In genomic region chr13:29048990-29049576, GRCm38 (mm10) we compare ENCODE assay signal across 22 mouse cellular contexts.
DNase-seq lines count a peak whose midpoint lies in the region; ATAC-seq and TF ChIP-seq lines count a peak whose summit lies in the region.
"Had no signal": no experiment of that assay in that cellular context is flagged by ENCODE, and none has a peak within 500 bp of the region (broad histone marks: within the 10 kb centered on the region; RNA-seq: fewer than 3 reads in every experiment).

No protein-coding gene starts in this region.

- TF ChIP-seq POLR2A in heart, adult 2 months (IDR thresholded peaks at IDR 0.05; ENCODE audit: insufficient read depth, low read depth, low read length): no peak

- H3K79me2 ChIP-seq in heart, adult 2 months (replicated peaks; ENCODE audit: control insufficient read depth, insufficient read depth, low read length): no peaks in the 10 kb centered on the region

- no peaks in the 10 kb centered on the region for H3K9me3 ChIP-seq in heart, embryonic 10.5 days
- H3K9me3 ChIP-seq in heart, embryonic 16.5 days (replicated peaks; ENCODE audit: control insufficient read depth, low read length): no peaks in the 10 kb centered on the region
- H3K9me3 ChIP-seq in lung, embryonic 14.5 days (ENCODE audit: low read depth, low read length): no peaks in the 10 kb centered on the region
- H3K9me3 ChIP-seq in midbrain, embryonic 13.5 days: no peaks in the 10 kb centered on the region; the same call in 1 of the 2 replicates
- no peaks in the 10 kb centered on the region for H3K9me3 ChIP-seq in midbrain, embryonic 10.5 days (replicated peaks)
- H3K9me3 ChIP-seq: forebrain, embryonic 10.5 days; intestine, embryonic 15.5 days; limb, embryonic 10.5 days; liver, embryonic 15.5 days had no signal

- peak overlapping the region; percentile 57 for H3K27ac ChIP-seq in heart, embryonic 10.5 days
- H3K27ac ChIP-seq in heart, embryonic 16.5 days (ENCODE audit: low read length): peak overlapping the region; percentile 86
- H3K27ac ChIP-seq in heart, adult 2 months: no peak overlapping the region
- no peak overlapping the region; the same call in 1 of the 2 replicates for H3K27ac ChIP-seq in lung, embryonic 14.5 days (ENCODE audit: low read depth)
- H3K27ac ChIP-seq in midbrain, embryonic 13.5 days: no peak overlapping the region
- H3K27ac ChIP-seq in midbrain, embryonic 10.5 days (replicated peaks): no peak overlapping the region
- H3K27ac ChIP-seq: forebrain, embryonic 10.5 days; intestine, embryonic 15.5 days; limb, embryonic 10.5 days; liver, embryonic 15.5 days had no signal

- no peak for TF ChIP-seq CTCF in heart, adult 2 months (IDR thresholded peaks at IDR 0.05)
- TF ChIP-seq CTCF in lung, embryonic 14.5 days (IDR thresholded peaks at IDR 0.05; ENCODE audit: low read depth): no peak

- peaks cover 32% of the 10 kb centered on the region for H3K4me1 ChIP-seq in heart, embryonic 10.5 days
- H3K4me1 ChIP-seq in heart, embryonic 16.5 days (ENCODE audit: control insufficient read depth, insufficient read depth, low read length): peaks cover 23% of the 10 kb centered on the region
- H3K4me1 ChIP-seq in heart, adult 2 months (ENCODE audit: control insufficient read depth, insufficient read depth, low read length): no peaks in the 10 kb centered on the region
- H3K4me1 ChIP-seq in lung, embryonic 14.5 days (ENCODE audit: insufficient read depth): peaks cover 3% of the 10 kb centered on the region; the same call in 1 of the 2 replicates
- H3K4me1 ChIP-seq in midbrain, embryonic 13.5 days (replicated peaks): peaks cover 21% of the 10 kb centered on the region
- peaks cover 8% of the 10 kb centered on the region for H3K4me1 ChIP-seq in midbrain, embryonic 10.5 days
- H3K4me1 ChIP-seq: intestine, embryonic 15.5 days; liver, embryonic 15.5 days had no signal

- ATAC-seq in heart, embryonic 16.5 days (replicated peaks; ENCODE audit: extremely low read depth, insufficient read depth, low FRiP score): peak; percentile 58; the same call in 1 of the 2 replicates
- ATAC-seq in lung, embryonic 14.5 days (ENCODE audit: insufficient read depth): no peak
- ATAC-seq in midbrain, embryonic 13.5 days: peak; percentile 66
- ATAC-seq: activated CD4-positive, CD25-positive, alpha-beta regulatory T cell, adult 4 months; forebrain, postnatal 0 days; intestine, embryonic 15.5 days had no signal

- H3K4me2 ChIP-seq in heart, embryonic 16.5 days (ENCODE audit: low read depth, low read length): no peak overlapping the region
- H3K4me2 ChIP-seq in lung, embryonic 14.5 days: no peak overlapping the region
- no peak overlapping the region for H3K4me2 ChIP-seq in midbrain, embryonic 13.5 days (replicated peaks)
- H3K4me2 ChIP-seq: intestine, embryonic 15.5 days; liver, embryonic 15.5 days had no signal

- intact Hi-C loops in heart, adult 2 months (cut with DNase I): no loop called here

- no peak for TF ChIP-seq EP300 in heart, adult 2 months (IDR thresholded peaks at IDR 0.05; ENCODE audit: insufficient read depth, low read depth, low read length)

- 32% methylated on average over 7 of the region's 7 CpGs for WGBS in heart, embryonic 10.5 days
- 30% methylated on average over 7 of the region's 7 CpGs for WGBS in heart, embryonic 16.5 days
- 54% methylated on average over 7 of the region's 7 CpGs for WGBS in heart, adult 2 months
- 29% methylated on average over 7 of the region's 7 CpGs for WGBS in lung, embryonic 14.5 days
- 67% methylated on average over 7 of the region's 7 CpGs for WGBS in midbrain, embryonic 13.5 days
- WGBS in midbrain, embryonic 10.5 days: 79% methylated on average over 7 of the region's 7 CpGs

- H3K27me3 ChIP-seq in heart, embryonic 10.5 days (ENCODE audit: insufficient read depth, poor library complexity, severe bottlenecking): no peaks in the 10 kb centered on the region
- H3K27me3 ChIP-seq in heart, embryonic 16.5 days (ENCODE audit: control insufficient read depth, insufficient read depth, low read length): no peaks in the 10 kb centered on the region
- H3K27me3 ChIP-seq in heart, adult 2 months (ENCODE audit: control insufficient read depth, insufficient read depth, low read length): no peaks in the 10 kb centered on the region
- no peaks in the 10 kb centered on the region for H3K27me3 ChIP-seq in lung, embryonic 14.5 days (ENCODE audit: insufficient read depth, low read length)
- H3K27me3 ChIP-seq in midbrain, embryonic 13.5 days: no peaks in the 10 kb centered on the region
- H3K27me3 ChIP-seq in midbrain, embryonic 10.5 days (ENCODE audit: low read depth, poor library complexity, severe bottlenecking): no peaks in the 10 kb centered on the region
- H3K27me3 ChIP-seq: intestine, embryonic 15.5 days; liver, embryonic 15.5 days had no signal

- H3K36me3 ChIP-seq in heart, embryonic 10.5 days: no peaks in the 10 kb centered on the region
- H3K36me3 ChIP-seq in heart, embryonic 16.5 days (ENCODE audit: control insufficient read depth, insufficient read depth): no peaks in the 10 kb centered on the region
- no peaks in the 10 kb centered on the region for H3K36me3 ChIP-seq in heart, adult 2 months (ENCODE audit: control insufficient read depth, insufficient read depth, low read length)
- H3K36me3 ChIP-seq in lung, embryonic 14.5 days (ENCODE audit: insufficient read depth): no peaks in the 10 kb centered on the region
- H3K36me3 ChIP-seq in midbrain, embryonic 13.5 days: no peaks in the 10 kb centered on the region
- no peaks in the 10 kb centered on the region for H3K36me3 ChIP-seq in midbrain, embryonic 10.5 days
- H3K36me3 ChIP-seq: forebrain, embryonic 10.5 days; intestine, embryonic 15.5 days; limb, embryonic 10.5 days; liver, embryonic 15.5 days had no signal

- H3K9ac ChIP-seq in heart, embryonic 16.5 days (ENCODE audit: low read length): 0 out of 2 replicates have a peak overlapping the region, but pooled peaks have one; percentile 25
- no peak overlapping the region for H3K9ac ChIP-seq in heart, adult 2 months (ENCODE audit: low read depth, low read length)
- no peak overlapping the region for H3K9ac ChIP-seq in lung, embryonic 14.5 days
- H3K9ac ChIP-seq in midbrain, embryonic 13.5 days (replicated peaks): no peak overlapping the region
- H3K9ac ChIP-seq: forebrain, postnatal 0 days; intestine, embryonic 15.5 days; liver, embryonic 15.5 days had no signal

- DNase-seq in heart, embryonic 10.5 days (ENCODE audit: low spot score): no peak
- no peak for DNase-seq in heart, postnatal 4 days
- no peak for DNase-seq in heart, adult 2 months
- peak; percentile 14 for DNase-seq in lung, embryonic 14.5 days
- DNase-seq in lung, postnatal 4 days: no peak
- no peak for DNase-seq in midbrain, embryonic 10.5 days (ENCODE audit: low spot score)
- DNase-seq: adrenal gland, adult 8-10 months; cerebellum, adult 18-20 months; cerebellum, postnatal 14 days; forebrain, postnatal 0 days; gastrocnemius, postnatal 14 days; kidney, adult 8-10 months; liver; thymus, adult 18-20 months; thymus, postnatal 36 days had no signal

- no peak overlapping the region for H3K4me3 ChIP-seq in heart, embryonic 10.5 days
- H3K4me3 ChIP-seq in heart, embryonic 16.5 days (ENCODE audit: low read length): no peak overlapping the region
- H3K4me3 ChIP-seq in heart, adult 2 months: no peak overlapping the region
- no peak overlapping the region for H3K4me3 ChIP-seq in lung, embryonic 14.5 days (ENCODE audit: low read depth, low read length)
- H3K4me3 ChIP-seq in midbrain, embryonic 13.5 days (replicated peaks): no peak overlapping the region
- no peak overlapping the region for H3K4me3 ChIP-seq in midbrain, embryonic 10.5 days
- H3K4me3 ChIP-seq: forebrain, embryonic 10.5 days; intestine, embryonic 15.5 days; limb, embryonic 10.5 days; liver, embryonic 15.5 days had no signal

Comparison
In these comparisons a context has a peak if more than half of its experiments do, and no peak if none do; other contexts are left out.
1. H3K27ac ChIP-seq: peak in heart, embryonic 10.5 days (single experiment) and heart, embryonic 16.5 days (single experiment); none in heart, adult 2 months (single experiment), lung, embryonic 14.5 days (single experiment), midbrain, embryonic 13.5 days (single experiment) and midbrain, embryonic 10.5 days (single experiment).